Comparison of ENCODE assay signal across 21 mouse cellular contexts in the genomic region with DNA sequence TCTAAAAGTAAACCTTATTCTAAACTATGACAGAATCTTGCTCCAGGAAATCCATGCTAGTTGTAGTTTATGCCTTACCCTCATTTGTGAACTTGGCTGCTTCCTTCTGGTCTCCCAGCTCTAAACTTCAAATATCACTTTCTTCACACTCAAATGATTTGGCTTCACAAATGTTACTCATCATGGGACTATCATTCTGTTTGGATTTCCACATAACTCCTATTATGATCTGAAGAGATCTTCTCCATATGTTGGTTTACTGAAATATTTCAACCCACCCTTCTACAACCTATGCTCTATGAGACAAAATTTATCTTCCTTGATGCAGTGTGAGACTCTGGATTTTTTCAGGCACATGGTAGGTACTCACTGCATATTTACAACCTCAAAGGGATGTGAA.
DNase-seq lines count a peak whose midpoint lies in the region; ATAC-seq and TF ChIP-seq lines count a peak whose summit lies in the region.
"Had no signal": no experiment of that assay in that cellular context is flagged by ENCODE, and none has a peak within 500 bp of the region (broad histone marks: within the 10 kb centered on the region; RNA-seq: fewer than 3 reads in every experiment).

No protein-coding gene starts in this region.

- H3K9ac ChIP-seq in lung, embryonic 14.5 days = no peak overlapping the region
- H3K9ac ChIP-seq in lung, embryonic 16.5 days (ENCODE audit: low read length) = no peak overlapping the region
- H3K9ac ChIP-seq in lung, postnatal 0 days (replicated peaks; ENCODE audit: low read depth) = no peak overlapping the region

- no peaks in the 10 kb centered on the region for H3K36me3 ChIP-seq in lung, embryonic 14.5 days (ENCODE audit: insufficient read depth)
- H3K36me3 ChIP-seq in lung, embryonic 16.5 days (ENCODE audit: control insufficient read depth, insufficient read depth, low read length) = no peaks in the 10 kb centered on the region
- no peaks in the 10 kb centered on the region for H3K36me3 ChIP-seq in lung, postnatal 0 days (ENCODE audit: insufficient read depth, low read length)
- H3K36me3 ChIP-seq: G1E had no signal

- no peaks in the 10 kb centered on the region for H3K4me1 ChIP-seq in lung, embryonic 14.5 days (ENCODE audit: insufficient read depth)
- H3K4me1 ChIP-seq in lung, embryonic 16.5 days (replicated peaks; ENCODE audit: control insufficient read depth, insufficient read depth, low read length) = no peaks in the 10 kb centered on the region
- H3K4me1 ChIP-seq in lung, postnatal 0 days (ENCODE audit: insufficient read depth, low read depth, low read length) = no peaks in the 10 kb centered on the region

- no peak overlapping the region for H3K4me3 ChIP-seq in lung, embryonic 14.5 days (ENCODE audit: low read depth, low read length)
- H3K4me3 ChIP-seq in lung, embryonic 16.5 days (ENCODE audit: low read length) = no peak overlapping the region
- H3K4me3 ChIP-seq in lung, postnatal 0 days (ENCODE audit: low read depth, low read length) = no peak overlapping the region

- no peak for TF ChIP-seq CTCF in lung, embryonic 14.5 days (IDR thresholded peaks at IDR 0.05; ENCODE audit: low read depth)
- TF ChIP-seq CTCF in lung, postnatal 0 days (IDR thresholded peaks at IDR 0.05) = no peak

- peak; percentile 10; the same call in 1 of the 2 replicates for ATAC-seq in lung, embryonic 14.5 days (ENCODE audit: insufficient read depth)
- peak; percentile 72 for ATAC-seq in lung, embryonic 16.5 days (ENCODE audit: low read depth)
- peak; percentile 43; the same call in 1 of the 2 replicates for ATAC-seq in lung, postnatal 0 days
- ATAC-seq: activated CD4-positive, CD25-positive, alpha-beta regulatory T cell, adult 4 months; CD4-positive, CD25-positive, alpha-beta regulatory T cell, adult 4 months; Patski had no signal

- no peaks in the 10 kb centered on the region for H3K9me3 ChIP-seq in lung, embryonic 14.5 days (ENCODE audit: low read depth, low read length)
- no peaks in the 10 kb centered on the region for H3K9me3 ChIP-seq in lung, embryonic 16.5 days (ENCODE audit: control insufficient read depth, low read length)
- no peaks in the 10 kb centered on the region for H3K9me3 ChIP-seq in lung, postnatal 0 days (ENCODE audit: low read length)
- H3K9me3 ChIP-seq: G1E had no signal

- TF ChIP-seq EP300 in lung, postnatal 0 days (IDR thresholded peaks at IDR 0.05) = no peak

- no peaks in the 10 kb centered on the region for H3K27me3 ChIP-seq in lung, embryonic 14.5 days (ENCODE audit: insufficient read depth, low read length)
- H3K27me3 ChIP-seq in lung, embryonic 16.5 days (ENCODE audit: control insufficient read depth, insufficient read depth, low read depth, low read length) = no peaks in the 10 kb centered on the region
- H3K27me3 ChIP-seq in lung, postnatal 0 days (replicated peaks; ENCODE audit: insufficient read depth, low read length) = no peaks in the 10 kb centered on the region
- H3K27me3 ChIP-seq: CH12.LX, Patski had no signal

- peak; percentile 40 for DNase-seq in lung, embryonic 14.5 days
- DNase-seq in lung, postnatal 36 days = no peak
- DNase-seq in lung, postnatal 4 days = no peak
- peak; percentile 62 for DNase-seq in lung, postnatal 0 days (ENCODE audit: low spot score)
- no peak for DNase-seq in lung, postnatal 14 days
- DNase-seq: adrenal gland, adult 2 months; adrenal gland, adult 8-10 months; adrenal gland, postnatal 10 days; adrenal gland, postnatal 14 days; adrenal gland, postnatal 25 days; adrenal gland, postnatal 36 days; B cell, adult 2 months; cerebellum, adult 11 months; cerebellum, adult 11-12 months; cerebellum, adult 18-20 months had no signal

- no peak overlapping the region for H3K4me2 ChIP-seq in lung, embryonic 14.5 days
- no peak overlapping the region for H3K4me2 ChIP-seq in lung, embryonic 16.5 days (ENCODE audit: low read depth, low read length)
- no peak overlapping the region for H3K4me2 ChIP-seq in lung, postnatal 0 days (replicated peaks; ENCODE audit: low read depth, low read length)

- no peak overlapping the region for H3K27ac ChIP-seq in lung, embryonic 14.5 days (ENCODE audit: low read depth)
- H3K27ac ChIP-seq in lung, embryonic 16.5 days (ENCODE audit: low read length) = no peak overlapping the region
- no peak overlapping the region for H3K27ac ChIP-seq in lung, postnatal 0 days (ENCODE audit: low read length)

Comparison
In these comparisons a context has a peak if more than half of its experiments do, and no peak if none do; other contexts are left out.
1. DNase-seq: peak in lung, embryonic 14.5 days (single experiment) and lung, postnatal 0 days (single experiment); none in lung, postnatal 36 days (single experiment), lung, postnatal 4 days (0 of 2) and lung, postnatal 14 days (single experiment).
2. ATAC-seq: peak in every context shown above with its lines; median percentile 72 in lung, embryonic 16.5 days; 43 in lung, postnatal 0 days; 10 in lung, embryonic 14.5 days.